Mouse (Mus musculus): ENCODE data around the gene AA986860.

- TF ChIP-seq CTCF (IDR thresholded peaks at IDR 0.05; ENCODE audit: low read depth) (no peak), EP300 (IDR thresholded peaks at IDR 0.05; ENCODE audit: low read depth) (no peak)
These were observed 47.9 kb upstream of the AA986860 start for GRCm38 (mm10) chr1:130683905-130684304.

All from heart, postnatal 0 days (tissue).